Mouse (Mus musculus) heart, adult 11 months (tissue): ENCODE measurements at regions not wholly inside any gene's neighbourhood (a gene's known extent, or its start where the extent isn't known, plus 50 kb on each side); places are given as distances from the start of the nearest gene placed in this dataset.

Experiments
- DNase-seq: peaks from one replicate; pipeline ENCODE4 v3.0.0; 2022

- no peak for DNase-seq
Measured at GRCm38 (mm10) chr19:14742361-14742760, 144.5 kb upstream of the Tle4 start.

GRCm38 (mm10) chr19:14740936-14741335, 143.1 kb upstream of the Tle4 start:
- DNase-seq: no peak

GRCm38 (mm10) chr19:14740139-14740538, 142.3 kb upstream of the Tle4 start:
- DNase-seq: no peak

GRCm38 (mm10) chr19:14736514-14736913, 138.7 kb upstream of the Tle4 start:
- no peak for DNase-seq

- DNase-seq: no peak
Measured at GRCm38 (mm10) chr19:14725329-14725728, 127.5 kb upstream of the Tle4 start.

- no peak for DNase-seq
Measured at GRCm38 (mm10) chr19:14724637-14725036, 126.8 kb upstream of the Tle4 start.

- no peak for DNase-seq
Measured at GRCm38 (mm10) chr19:14705791-14706190, 107.9 kb upstream of the Tle4 start.

- no peak for DNase-seq
Measured at GRCm38 (mm10) chr19:14701116-14701515, 103.3 kb upstream of the Tle4 start.

- no peak for DNase-seq
Measured at GRCm38 (mm10) chr19:14695369-14695768, 97.5 kb upstream of the Tle4 start.

GRCm38 (mm10) chr19:14692183-14692582, 94.3 kb upstream of the Tle4 start:
- DNase-seq: no peak

GRCm38 (mm10) chr19:14685628-14686027, 87.8 kb upstream of the Tle4 start:
- no peak for DNase-seq

GRCm38 (mm10) chr19:14684669-14685068, 86.8 kb upstream of the Tle4 start:
- DNase-seq: no peak

- no peak for DNase-seq
Measured at GRCm38 (mm10) chr19:14681306-14681705, 83.5 kb upstream of the Tle4 start.

- DNase-seq: no peak
Measured at GRCm38 (mm10) chr19:14679776-14680175, 81.9 kb upstream of the Tle4 start.

GRCm38 (mm10) chr19:14678584-14678983, 80.7 kb upstream of the Tle4 start:
- DNase-seq: no peak

- DNase-seq: no peak
Measured at GRCm38 (mm10) chr19:14676929-14677328, 79.1 kb upstream of the Tle4 start.

GRCm38 (mm10) chr19:14670821-14671104, 72.9 kb upstream of the Tle4 start:
- no peak for DNase-seq

GRCm38 (mm10) chr19:14670078-14670820, 72.4 kb upstream of the Tle4 start:
- DNase-seq: no peak

- no peak for DNase-seq
Measured at GRCm38 (mm10) chr19:14668512-14669181, 70.8 kb upstream of the Tle4 start.

GRCm38 (mm10) chr19:14664682-14665417, 67.0 kb upstream of the Tle4 start:
- DNase-seq: no peak

- no peak for DNase-seq
Measured at GRCm38 (mm10) chr19:14664096-14664586, 66.3 kb upstream of the Tle4 start.

- DNase-seq: no peak
Measured at GRCm38 (mm10) chr19:14663350-14663749, 65.5 kb upstream of the Tle4 start.

GRCm38 (mm10) chr19:14659725-14660124, 61.9 kb upstream of the Tle4 start:
- DNase-seq: no peak

GRCm38 (mm10) chr19:14658479-14658878, 60.6 kb upstream of the Tle4 start:
- no peak for DNase-seq
